Mouse (Mus musculus): ENCODE data around the gene Fgg. TPM values are rescaled to one million over a fixed set of nuclear protein-coding genes. Genes with fewer than 3 reads are reported as not detected.

Gene Fgg
- polyA plus RNA-seq, 1 experiment from 2014 or later, result 0.95 TPM

DNA sequence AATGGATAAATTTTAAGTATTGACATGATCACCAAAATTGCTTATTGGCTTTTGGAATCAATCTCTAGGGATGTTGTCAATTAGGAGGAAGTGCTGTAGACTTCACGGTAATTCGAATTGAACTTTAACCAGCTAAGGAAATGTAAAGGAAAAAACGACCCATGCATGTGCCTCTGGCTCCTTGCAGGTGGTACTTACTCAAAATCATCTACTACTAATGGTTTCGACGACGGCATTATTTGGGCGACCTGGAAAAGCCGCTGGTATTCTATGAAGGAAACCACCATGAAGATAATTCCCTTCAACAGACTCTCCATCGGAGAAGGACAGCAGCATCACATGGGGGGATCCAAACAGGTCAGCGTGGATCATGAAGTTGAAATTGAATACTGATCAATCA is 6.4 kb downstream of the Fgg start:
- no peak overlapping the region for H3K4me3 ChIP-seq (ENCODE audit: low read depth, low read length)

GRCm38 (mm10) chr3:83016236-83016635 is 8.7 kb downstream of the Fgg start:
- H3K9ac ChIP-seq (replicated peaks; ENCODE audit: low read depth, low read length), result no peak overlapping the region
- no peak for ATAC-seq (ENCODE audit: insufficient number of reproducible peaks, insufficient read depth, low FRiP score, low read depth)
- no peak overlapping the region for H3K4me2 ChIP-seq (replicated peaks; ENCODE audit: low read depth, low read length)
- H3K9me3 ChIP-seq (ENCODE audit: control insufficient read depth, low read depth, low read length), result no peaks in the 10 kb centered on the region
- no peaks in the 10 kb centered on the region for H3K4me1 ChIP-seq (ENCODE audit: control insufficient read depth, insufficient read depth, low read length)
- no peak overlapping the region for H3K4me3 ChIP-seq (ENCODE audit: low read depth, low read length)
- WGBS, result 67% methylated on average over 1 of the region's 1 CpGs
- no peaks in the 10 kb centered on the region for H3K36me3 ChIP-seq (ENCODE audit: control insufficient read depth, insufficient read depth, low read length)
- no peak overlapping the region for H3K27ac ChIP-seq (ENCODE audit: low read length)
- H3K27me3 ChIP-seq (ENCODE audit: control insufficient read depth, insufficient read depth, low read length), result no peaks in the 10 kb centered on the region

More for the DNA sequence above, 6.4 kb downstream of the Fgg start:
- Histone ChIP-seq H3K27me3 (ENCODE audit: control insufficient read depth, insufficient read depth, low read length) (no peaks in the 10 kb centered on the region), H3K9ac (replicated peaks; ENCODE audit: low read depth, low read length) (no peak overlapping the region), H3K9me3 (ENCODE audit: control insufficient read depth, low read depth, low read length) (no peaks in the 10 kb centered on the region), H3K36me3 (ENCODE audit: control insufficient read depth, insufficient read depth, low read length) (no peaks in the 10 kb centered on the region), H3K27ac (ENCODE audit: low read length) (no peak overlapping the region), H3K4me1 (ENCODE audit: control insufficient read depth, insufficient read depth, low read length) (no peaks in the 10 kb centered on the region), H3K4me2 (replicated peaks; ENCODE audit: low read depth, low read length) (no peak overlapping the region)
- no peak for ATAC-seq (ENCODE audit: insufficient number of reproducible peaks, insufficient read depth, low FRiP score, low read depth)
- 81% methylated on average over 10 of the region's 10 CpGs for WGBS

GRCm38 (mm10) chr3:83020387-83020786 is 12.9 kb downstream of the Fgg start:
- no peak overlapping the region for H3K4me3 ChIP-seq (ENCODE audit: low read depth, low read length)
- no peaks in the 10 kb centered on the region for H3K27me3 ChIP-seq (ENCODE audit: control insufficient read depth, insufficient read depth, low read length)
- no peaks in the 10 kb centered on the region for H3K9me3 ChIP-seq (ENCODE audit: control insufficient read depth, low read depth, low read length)
- no peaks in the 10 kb centered on the region for H3K4me1 ChIP-seq (ENCODE audit: control insufficient read depth, insufficient read depth, low read length)
- no peaks in the 10 kb centered on the region for H3K36me3 ChIP-seq (ENCODE audit: control insufficient read depth, insufficient read depth, low read length)
- 67% methylated on average over 2 of the region's 2 CpGs for WGBS
- H3K4me2 ChIP-seq (replicated peaks; ENCODE audit: low read depth, low read length), result no peak overlapping the region
- no peak for ATAC-seq (ENCODE audit: insufficient number of reproducible peaks, insufficient read depth, low FRiP score, low read depth)
- H3K27ac ChIP-seq (ENCODE audit: low read length), result no peak overlapping the region
- no peak overlapping the region for H3K9ac ChIP-seq (replicated peaks; ENCODE audit: low read depth, low read length)

DNA sequence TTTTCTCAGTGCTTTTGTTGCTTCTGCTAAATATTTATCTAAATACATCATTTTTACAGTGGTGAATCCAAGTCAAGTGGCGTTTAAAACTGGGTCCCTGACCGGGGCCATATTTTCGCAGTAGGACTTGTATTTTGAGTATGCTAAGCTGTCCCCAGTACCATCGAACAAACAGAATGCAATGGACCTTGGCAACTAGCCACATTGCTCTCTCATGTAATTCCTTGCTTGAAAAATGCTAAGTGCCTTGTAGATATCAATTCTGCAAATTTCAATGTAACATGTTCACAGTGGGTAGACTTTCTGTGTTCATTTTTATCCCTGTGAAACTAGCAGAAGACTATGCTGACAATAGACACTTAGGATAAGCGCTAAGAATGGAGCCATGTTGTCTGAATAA is 13.7 kb downstream of the Fgg start:
- Histone ChIP-seq H3K36me3 (ENCODE audit: control insufficient read depth, insufficient read depth, low read length) (no peaks in the 10 kb centered on the region), H3K9me3 (ENCODE audit: control insufficient read depth, low read depth, low read length) (no peaks in the 10 kb centered on the region), H3K4me3 (ENCODE audit: low read depth, low read length) (no peak overlapping the region), H3K27ac (ENCODE audit: low read length) (no peak overlapping the region), H3K9ac (replicated peaks; ENCODE audit: low read depth, low read length) (no peak overlapping the region), H3K4me2 (replicated peaks; ENCODE audit: low read depth, low read length) (no peak overlapping the region), H3K4me1 (ENCODE audit: control insufficient read depth, insufficient read depth, low read length) (no peaks in the 10 kb centered on the region), H3K27me3 (ENCODE audit: control insufficient read depth, insufficient read depth, low read length) (no peaks in the 10 kb centered on the region)
- WGBS, result 89% methylated on average over 5 of the region's 5 CpGs
- ATAC-seq (ENCODE audit: insufficient number of reproducible peaks, insufficient read depth, low FRiP score, low read depth), result no peak

DNA sequence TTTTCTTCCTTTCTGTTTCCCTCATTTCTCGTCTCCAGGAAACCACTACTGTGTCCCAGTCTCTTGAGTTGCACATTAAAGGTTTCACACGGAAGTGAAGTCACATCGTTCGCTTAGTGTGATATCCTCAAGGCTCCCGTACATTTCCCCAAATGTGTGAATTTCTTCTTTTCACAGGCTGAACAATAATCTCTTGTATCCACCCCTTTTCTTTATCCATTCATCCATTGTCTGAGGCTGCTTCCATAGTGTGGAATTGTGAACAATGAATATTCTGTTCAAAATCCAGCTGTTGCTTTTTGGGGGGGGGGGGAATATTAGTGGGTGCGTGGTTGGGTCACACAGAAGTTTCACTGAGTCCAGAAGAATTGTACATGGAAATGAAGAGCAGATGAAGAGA is 17.5 kb downstream of the Fgg start:
- Histone ChIP-seq H3K9ac (replicated peaks; ENCODE audit: low read depth, low read length) (no peak overlapping the region), H3K4me1 (ENCODE audit: control insufficient read depth, insufficient read depth, low read length) (no peaks in the 10 kb centered on the region), H3K36me3 (ENCODE audit: control insufficient read depth, insufficient read depth, low read length) (no peaks in the 10 kb centered on the region), H3K4me2 (replicated peaks; ENCODE audit: low read depth, low read length) (no peak overlapping the region), H3K27me3 (ENCODE audit: control insufficient read depth, insufficient read depth, low read length) (no peaks in the 10 kb centered on the region), H3K4me3 (ENCODE audit: low read depth, low read length) (no peak overlapping the region), H3K27ac (ENCODE audit: low read length) (no peak overlapping the region), H3K9me3 (ENCODE audit: control insufficient read depth, low read depth, low read length) (no peaks in the 10 kb centered on the region)
- 80% methylated on average over 6 of the region's 6 CpGs for WGBS
- ATAC-seq (ENCODE audit: insufficient number of reproducible peaks, insufficient read depth, low FRiP score, low read depth), result no peak

DNA sequence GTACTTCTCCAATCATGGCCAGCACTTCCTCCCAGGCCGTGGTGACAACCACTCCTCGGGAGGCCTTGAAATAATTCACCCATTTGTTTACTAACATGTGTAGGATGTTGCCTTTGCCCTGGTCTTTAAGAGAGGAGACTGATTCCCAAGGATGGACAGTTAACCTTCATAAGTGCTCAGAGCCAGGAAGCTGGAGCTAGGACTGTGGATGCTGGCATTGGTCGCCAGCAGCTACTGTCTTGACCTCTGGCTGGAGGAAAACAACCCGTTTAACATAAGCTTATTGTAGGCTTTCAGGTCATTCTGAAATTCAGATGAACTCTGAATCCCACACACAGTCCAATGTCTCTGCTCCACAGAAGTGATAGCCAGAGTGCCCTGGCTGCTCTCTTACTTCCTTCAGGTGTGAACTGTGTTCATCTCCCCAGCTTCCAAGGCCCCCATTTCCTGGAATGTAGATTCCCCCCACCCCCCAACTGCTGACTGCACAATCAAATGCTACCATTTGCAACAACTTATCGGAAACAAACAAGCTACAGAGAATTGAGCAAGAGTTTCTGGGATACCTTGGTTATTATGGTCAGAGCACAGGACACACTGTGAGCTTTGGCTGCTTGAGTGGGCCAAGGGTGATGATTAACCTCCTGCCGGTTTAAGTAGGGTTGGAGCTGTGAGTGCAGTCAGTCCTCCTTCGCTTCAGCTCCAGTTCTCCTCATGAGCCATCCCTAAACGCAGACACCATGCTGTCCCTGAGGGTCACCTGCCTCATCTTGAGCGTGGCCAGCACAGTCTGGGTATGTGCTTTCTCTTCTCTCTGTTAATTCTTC is 18.2 kb downstream of the Fgg start, which contains the start of gene Fga:
Gene Fga (plus strand): TSS at position 602 of the 827 bp plus-strand sequence.
- H3K9ac ChIP-seq (replicated peaks; ENCODE audit: low read depth, low read length), result no peak within 1 kb of the TSS
- WGBS, result 75% methylated on average over 9 of the region's 9 CpGs
- H3K4me3 ChIP-seq (ENCODE audit: low read depth, low read length), result no peak within 1 kb of the TSS
- H3K27ac ChIP-seq (ENCODE audit: low read length), result no peak within 1 kb of the TSS
- no peaks in the 10 kb centered on the region for H3K36me3 ChIP-seq (ENCODE audit: control insufficient read depth, insufficient read depth, low read length)
- no peaks in the 10 kb centered on the region for H3K9me3 ChIP-seq (ENCODE audit: control insufficient read depth, low read depth, low read length)
- H3K27me3 ChIP-seq (ENCODE audit: control insufficient read depth, insufficient read depth, low read length), result no peaks in the 10 kb centered on the region
- no peak for ATAC-seq (ENCODE audit: insufficient number of reproducible peaks, insufficient read depth, low FRiP score, low read depth)
- no peak within 1 kb of the TSS for H3K4me2 ChIP-seq (replicated peaks; ENCODE audit: low read depth, low read length)
- H3K4me1 ChIP-seq (ENCODE audit: control insufficient read depth, insufficient read depth, low read length), result no peaks in the 10 kb centered on the region

DNA sequence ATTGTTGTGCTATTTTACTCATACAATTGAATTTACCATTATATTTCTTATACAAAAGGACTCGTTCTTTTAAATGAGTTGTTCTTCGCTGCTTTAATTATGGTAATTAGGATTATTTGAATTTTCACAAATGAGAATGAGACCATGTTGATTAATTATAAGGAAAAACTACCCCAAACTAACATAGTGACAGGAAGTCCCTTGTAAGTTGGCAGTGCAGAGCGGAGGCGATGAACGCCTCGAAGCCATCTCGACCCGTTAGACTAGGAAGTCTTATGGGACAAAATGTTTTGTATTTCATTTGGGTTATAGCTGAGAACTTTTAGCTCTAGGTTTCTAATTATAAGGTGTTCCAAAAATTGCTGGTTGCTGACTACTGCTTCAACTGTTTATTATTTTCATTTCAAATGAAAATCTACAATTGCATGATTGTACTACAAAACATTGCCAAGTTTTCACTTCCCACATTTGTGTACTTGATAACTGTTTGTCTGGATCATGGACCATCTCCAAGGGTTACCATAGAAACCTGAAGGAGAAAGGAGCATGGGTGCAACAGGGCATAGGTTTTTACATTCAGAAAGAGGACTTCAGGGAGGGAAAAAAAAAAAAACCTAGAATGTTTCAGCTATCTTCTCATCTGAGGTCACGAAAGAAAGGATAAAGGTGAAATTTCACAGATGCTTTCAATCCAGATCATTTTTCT is 20.2 kb downstream of the Fgg start:
- H3K9me3 ChIP-seq (ENCODE audit: control insufficient read depth, low read depth, low read length), result no peaks in the 10 kb centered on the region
- H3K36me3 ChIP-seq (ENCODE audit: control insufficient read depth, insufficient read depth, low read length), result no peaks in the 10 kb centered on the region
- H3K9ac ChIP-seq (replicated peaks; ENCODE audit: low read depth, low read length), result no peak overlapping the region
- no peak overlapping the region for H3K4me2 ChIP-seq (replicated peaks; ENCODE audit: low read depth, low read length)
- H3K27ac ChIP-seq (ENCODE audit: low read length), result no peak overlapping the region
- no peaks in the 10 kb centered on the region for H3K4me1 ChIP-seq (ENCODE audit: control insufficient read depth, insufficient read depth, low read length)
- 91% methylated on average over 9 of the region's 9 CpGs for WGBS
- no peaks in the 10 kb centered on the region for H3K27me3 ChIP-seq (ENCODE audit: control insufficient read depth, insufficient read depth, low read length)
- no peak for ATAC-seq (ENCODE audit: insufficient number of reproducible peaks, insufficient read depth, low FRiP score, low read depth)
- no peak overlapping the region for H3K4me3 ChIP-seq (ENCODE audit: low read depth, low read length)

GRCm38 (mm10) chr3:83030331-83030730 is 22.8 kb downstream of the Fgg start:
- H3K4me1 ChIP-seq (ENCODE audit: control insufficient read depth, insufficient read depth, low read length), result no peaks in the 10 kb centered on the region
- no peak overlapping the region for H3K9ac ChIP-seq (replicated peaks; ENCODE audit: low read depth, low read length)
- no peaks in the 10 kb centered on the region for H3K9me3 ChIP-seq (ENCODE audit: control insufficient read depth, low read depth, low read length)
- H3K27me3 ChIP-seq (ENCODE audit: control insufficient read depth, insufficient read depth, low read length), result no peaks in the 10 kb centered on the region
- no peak overlapping the region for H3K4me2 ChIP-seq (replicated peaks; ENCODE audit: low read depth, low read length)
- no peak overlapping the region for H3K4me3 ChIP-seq (ENCODE audit: low read depth, low read length)
- WGBS, result 89% methylated on average over 4 of the region's 4 CpGs
- no peak overlapping the region for H3K27ac ChIP-seq (ENCODE audit: low read length)
- ATAC-seq (ENCODE audit: insufficient number of reproducible peaks, insufficient read depth, low FRiP score, low read depth), result no peak
- H3K36me3 ChIP-seq (ENCODE audit: control insufficient read depth, insufficient read depth, low read length), result no peaks in the 10 kb centered on the region
